ENCODE assay signal across 28 mouse cellular contexts in genomic region chr11:78621926-78622325, GRCm38 (mm10).
DNase-seq lines count a peak whose midpoint lies in the region; ATAC-seq and TF ChIP-seq lines count a peak whose summit lies in the region.
"Had no signal": no experiment of that assay in that cellular context is flagged by ENCODE, and none has a peak within 500 bp of the region (broad histone marks: within the 10 kb centered on the region; RNA-seq: fewer than 3 reads in every experiment).

No protein-coding gene starts in this region.

- no peak for TF ChIP-seq CTCF in liver, postnatal 0 days (IDR thresholded peaks at IDR 0.05; ENCODE audit: low read depth)

- H3K4me1 ChIP-seq in liver, embryonic 12.5 days = peaks cover 29% of the 10 kb centered on the region
- no peaks in the 10 kb centered on the region for H3K4me1 ChIP-seq in liver, postnatal 0 days (ENCODE audit: insufficient read depth)
- H3K4me1 ChIP-seq: embryonic facial prominence, embryonic 10.5 days; forebrain, embryonic 12.5 days; heart, embryonic 10.5 days had no signal

- no peak overlapping the region for H3K9ac ChIP-seq in liver, embryonic 12.5 days
- H3K9ac ChIP-seq in liver, postnatal 0 days (replicated peaks) = no peak overlapping the region
- H3K9ac ChIP-seq: embryonic facial prominence, embryonic 13.5 days; forebrain, embryonic 12.5 days; forebrain, embryonic 15.5 days; heart, embryonic 13.5 days; hindbrain, embryonic 14.5 days had no signal

- H3K9me3 ChIP-seq in liver, embryonic 12.5 days (replicated peaks) = no peaks in the 10 kb centered on the region
- no peaks in the 10 kb centered on the region for H3K9me3 ChIP-seq in liver, postnatal 0 days (ENCODE audit: low read length)
- H3K9me3 ChIP-seq: embryonic facial prominence, embryonic 10.5 days; embryonic facial prominence, embryonic 13.5 days; forebrain, embryonic 12.5 days; forebrain, embryonic 15.5 days; heart, embryonic 10.5 days; heart, embryonic 13.5 days had no signal

- TF ChIP-seq EP300 in liver, postnatal 0 days (IDR thresholded peaks at IDR 0.05; ENCODE audit: low read depth) = no peak

- peak overlapping the region; percentile 20; the same call in 1 of the 2 replicates for H3K27ac ChIP-seq in liver, embryonic 12.5 days
- H3K27ac ChIP-seq in liver, postnatal 0 days (ENCODE audit: low read depth) = no peak overlapping the region
- H3K27ac ChIP-seq: embryonic facial prominence, embryonic 10.5 days; embryonic facial prominence, embryonic 13.5 days; forebrain, embryonic 12.5 days; forebrain, embryonic 15.5 days; heart, adult 2 months; heart, embryonic 10.5 days; heart, embryonic 13.5 days; hindbrain, embryonic 14.5 days; hindbrain, postnatal 0 days had no signal

- no peak for ATAC-seq in liver, embryonic 12.5 days
- ATAC-seq in liver, postnatal 0 days = no peak
- peak; percentile 26; the same call in 1 of the 2 replicates for ATAC-seq in megakaryocyte progenitor cell, adult 5-6 weeks (replicated peaks; ENCODE audit: poor library complexity)
- ATAC-seq: forebrain, embryonic 15.5 days; hindbrain, postnatal 0 days; inflammation-experienced regulatory T-cells, adult 6 months had no signal

- no peak overlapping the region for H3K4me2 ChIP-seq in liver, embryonic 12.5 days
- no peak overlapping the region for H3K4me2 ChIP-seq in liver, postnatal 0 days (ENCODE audit: low read depth, low read length)
- H3K4me2 ChIP-seq: embryonic facial prominence, embryonic 13.5 days; forebrain, embryonic 12.5 days; forebrain, embryonic 15.5 days; heart, embryonic 13.5 days; hindbrain, embryonic 14.5 days had no signal

- H3K27me3 ChIP-seq in liver, embryonic 12.5 days (replicated peaks) = no peaks in the 10 kb centered on the region
- H3K27me3 ChIP-seq in liver, postnatal 0 days (ENCODE audit: insufficient read depth, low read length) = no peaks in the 10 kb centered on the region
- H3K27me3 ChIP-seq: embryonic facial prominence, embryonic 13.5 days; forebrain, embryonic 12.5 days; forebrain, embryonic 15.5 days; heart, embryonic 13.5 days had no signal

- H3K36me3 ChIP-seq in liver, embryonic 12.5 days = peaks cover 3% of the 10 kb centered on the region
- no peaks in the 10 kb centered on the region for H3K36me3 ChIP-seq in liver, postnatal 0 days (replicated peaks; ENCODE audit: insufficient read depth, low read length)
- H3K36me3 ChIP-seq: forebrain, embryonic 12.5 days had no signal

- DNase-seq in liver, postnatal 0 days = no peak
- DNase-seq in 416B (ENCODE audit: low read depth) (peak; percentile 52), MEL-GATA-1-ER (ENCODE audit: extremely low read depth, low read depth) (peak; percentile 75)
- DNase-seq in heart, adult 18-20 months = no peak
- no peak for DNase-seq in layer of hippocampus, postnatal 36 days
- DNase-seq: adrenal gland, adult 2 months; adrenal gland, postnatal 14 days; B cell, adult 2 months; cerebellum, adult 18-20 months; cerebellum, adult 9-10 months; cerebellum, postnatal 14 days; embryo, embryonic 11 days; gastrocnemius, postnatal 25 days; heart, adult 2 months; heart, postnatal 14 days; heart, postnatal 4 days had no signal

- H3K4me3 ChIP-seq in liver, embryonic 12.5 days = no peak overlapping the region
- no peak overlapping the region for H3K4me3 ChIP-seq in liver, postnatal 0 days (ENCODE audit: low read depth, low read length)
- H3K4me3 ChIP-seq: embryonic facial prominence, embryonic 10.5 days; embryonic facial prominence, embryonic 13.5 days; erythroblast, embryonic 14.5 days; forebrain, embryonic 12.5 days; forebrain, embryonic 15.5 days; heart, adult 2 months; heart, embryonic 10.5 days; heart, embryonic 13.5 days had no signal

Comparison
In these comparisons a context has a peak if more than half of its experiments do, and no peak if none do; other contexts are left out.
1. DNase-seq: peak in 416B (single experiment) and MEL-GATA-1-ER (single experiment); none in liver, postnatal 0 days (single experiment), heart, adult 18-20 months (0 of 2) and layer of hippocampus, postnatal 36 days (0 of 2).